Mouse (Mus musculus): Measurements from ENCODE around the gene Duoxa2. TPM values are rescaled to one million over a fixed set of nuclear protein-coding genes. Genes with fewer than 3 reads are reported as not detected.

Gene Duoxa2
- total RNA-seq (2023), result 0.47 TPM

GRCm38 (mm10) chr2:122298596-122299490, at the start of gene Duoxa2:
Gene Duoxa2 (plus strand): TSS chr2:122298900.

GRCm38 (mm10) chr2:122298096-122298499, 602 bp upstream of the Duoxa2 start, which contains the start of gene Duox2:
Gene Duox2 (minus strand): TSS chr2:122298449.

DNA sequence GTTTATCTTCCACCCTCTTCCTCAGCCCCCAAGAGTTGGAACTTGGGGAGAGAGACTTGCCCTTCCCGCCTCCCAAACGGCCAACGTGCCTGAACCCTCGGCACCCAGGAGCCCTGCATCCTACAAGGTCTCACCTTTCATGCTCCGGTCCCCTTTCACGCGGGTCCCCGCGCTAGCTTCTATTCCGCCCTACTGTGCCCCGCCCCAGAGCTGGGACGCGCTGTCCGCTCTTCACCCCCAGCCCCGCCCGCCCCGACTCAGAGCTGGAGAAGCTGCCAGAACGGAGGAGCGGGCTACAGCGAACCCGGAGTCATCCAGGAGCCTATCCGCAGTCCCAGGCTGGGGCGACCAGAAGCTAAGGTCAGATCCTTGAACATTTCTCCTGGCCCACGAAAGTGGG, 14.8 kb downstream of the Duoxa2 start, which contains the start of gene Duoxa1:
Gene Duoxa1 (minus strand): TSS at position 195 of the 400 bp plus-strand sequence.

DNA sequence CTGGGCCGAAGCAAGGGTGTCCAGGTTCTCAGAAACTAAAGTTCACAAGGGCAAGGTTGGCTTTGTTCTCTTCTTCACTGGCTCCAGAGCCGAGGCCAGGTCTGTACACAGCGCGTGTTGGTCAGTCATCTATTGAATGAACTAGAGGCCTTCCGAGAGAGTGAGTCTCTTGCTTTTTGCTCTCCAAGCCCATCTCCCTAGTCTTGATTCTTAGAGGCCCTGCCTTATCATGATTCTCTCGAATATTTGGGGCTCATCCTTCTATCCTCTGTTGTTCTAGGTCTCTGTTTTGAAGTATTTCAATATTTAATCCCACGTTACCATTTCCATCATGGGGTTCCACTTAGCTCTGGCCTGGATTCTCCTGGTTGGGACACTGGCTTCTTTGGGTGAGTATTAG, 16.7 kb downstream of the Duoxa2 start, which contains the start of gene Duox1:
Gene Duox1 (plus strand): TSS at position 301 of the 400 bp plus-strand sequence.

Other genes starting within 250 kb of the Duoxa2 start
- gene Spg11, start 180.5 kb upstream of the Duoxa2 start, total RNA-seq (2023), result 23.4 TPM
- gene B2m, start 151.2 kb upstream of the Duoxa2 start, total RNA-seq (2023), result 2,438 TPM
- gene Trim69, start 138.2 kb upstream of the Duoxa2 start, total RNA-seq (2023), result 0.85 TPM
- not detected for gene Patl2, start 112.7 kb upstream of the Duoxa2 start, total RNA-seq (2023)
- gene Terb2, start 112.6 kb upstream of the Duoxa2 start, total RNA-seq (2023), result not detected
- 5.2 TPM for gene Sord, start 64.2 kb upstream of the Duoxa2 start, total RNA-seq (2023)
- gene Duox2, start 451 bp upstream of the Duoxa2 start, total RNA-seq (2023), result not detected
- gene Duoxa1, start 14.8 kb downstream of the Duoxa2 start, total RNA-seq (2023), result not detected
- not detected for gene Duox1, start 16.8 kb downstream of the Duoxa2 start, total RNA-seq (2023)
- gene Shf, start 70.3 kb downstream of the Duoxa2 start, total RNA-seq (2023), result 9.7 TPM
- gene Slc28a2, start 127.6 kb downstream of the Duoxa2 start, total RNA-seq (2023), result 106 TPM
- 30.5 TPM for gene Gm14085, start 186.0 kb downstream of the Duoxa2 start, total RNA-seq (2023)